Mouse (Mus musculus) G1E (cell line): Measurements from ENCODE around the gene Tra2b.

Source experiments
- CTCF ChIP-seq: IDR thresholded peaks from 2 replicates; pipeline ENCODE4 v1.5.1; 2012; ENCODE audit warnings: low read depth, low read length, inconsistent platforms, mixed read lengths
- GATA1 ChIP-seq: IDR thresholded peaks from 2 replicates; pipeline ENCODE4 v1.6.1; 2012; ENCODE audit warnings: borderline replicate concordance, low read length, inconsistent platforms, mixed read lengths

GRCm38 (mm10) chr16:22302606-22303005, 36.8 kb upstream of the Tra2b start:
- no peak for TF ChIP-seq GATA1
- TF ChIP-seq CTCF = peak; percentile 55
